Mouse (Mus musculus) cerebral cortex, adult 2 months (tissue): ENCODE measurements around the gene Timm13.

ENCODE experiments used
- WGBS: fragments of 180-500 bp; shearing (Covaris S2); methylation state at CpG from one replicate; pipeline ENCODE4 v1.1.7; 2018; 5-methylcytosine and 5-hydroxymethylcytosine counted together

The Timm13 gene

GRCm38 (mm10) chr10:80862305-80862704 is 38.5 kb downstream of the Timm13 start:
- 94% methylated on average over 5 of the region's 5 CpGs for WGBS

GRCm38 (mm10) chr10:80858350-80858935 is 42.3 kb downstream of the Timm13 start:
- 70% methylated on average over 7 of the region's 7 CpGs for WGBS

- 53% methylated on average over 3 of the region's 3 CpGs for WGBS
Measured at GRCm38 (mm10) chr10:80857848-80858247, 42.9 kb downstream of the Timm13 start.

- 55% methylated on average over 8 of the region's 8 CpGs for WGBS
Measured at GRCm38 (mm10) chr10:80857386-80857785, 43.4 kb downstream of the Timm13 start.

- WGBS: 69% methylated on average over 5 of the region's 5 CpGs
Measured at GRCm38 (mm10) chr10:80856908-80857307, 43.9 kb downstream of the Timm13 start.

- WGBS: 33% methylated on average over 3 of the region's 3 CpGs
Measured at GRCm38 (mm10) chr10:80856267-80856666, 44.5 kb downstream of the Timm13 start.

GRCm38 (mm10) chr10:80855749-80856073 is 45.1 kb downstream of the Timm13 start:
- 8% methylated on average over 11 of the region's 11 CpGs for WGBS

GRCm38 (mm10) chr10:80854913-80855748 is 45.6 kb downstream of the Timm13 start, which contains the start of the genes Lsm7 and Sppl2b:
Gene Lsm7, minus strand, starts transcription at chr10:80855209.
Gene Sppl2b, plus strand, starts transcription at chr10:80855275.
- WGBS: under 1% methylated on average over 81 of the region's 81 CpGs
